ENCODE assay signal across 9 mouse cellular contexts in the genomic region with DNA sequence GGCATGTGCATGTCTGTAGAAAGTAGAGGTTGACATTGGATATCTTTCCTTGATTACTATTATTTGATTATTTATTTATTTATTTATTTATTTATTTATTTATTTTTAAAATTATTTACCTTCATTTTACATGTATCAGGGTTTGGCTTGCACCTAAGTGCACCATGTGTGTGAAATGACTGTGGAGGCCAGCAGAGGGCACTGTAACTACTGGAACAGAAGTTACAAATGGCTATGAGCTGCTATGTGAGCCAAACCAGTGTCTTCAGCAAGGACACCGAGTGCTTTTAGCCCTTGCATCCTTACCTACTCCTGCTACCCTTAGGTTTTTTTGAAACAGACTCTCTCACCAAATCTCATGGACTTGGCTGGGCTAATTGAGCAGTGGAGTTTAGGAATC.
A peak's percentile ranks its signal among the peaks of the same experiment; 100 is the strongest.
DNase-seq lines count a peak whose midpoint lies in the region; ATAC-seq lines count a peak whose summit lies in the region.
"Had no signal": no experiment of that assay in that cellular context is flagged by ENCODE, and none has a peak within 500 bp of the region (broad histone marks: within the 10 kb centered on the region; RNA-seq: fewer than 3 reads in every experiment).

No protein-coding gene starts in this region.

- H3K9me3 ChIP-seq in liver, embryonic 11.5 days (ENCODE audit: control insufficient read depth, low read length) = no peaks in the 10 kb centered on the region
- H3K9me3 ChIP-seq: liver, embryonic 13.5 days had no signal

- no peaks in the 10 kb centered on the region for H3K36me3 ChIP-seq in liver, embryonic 11.5 days (ENCODE audit: control insufficient read depth, insufficient read depth, low read length)
- H3K36me3 ChIP-seq: liver, embryonic 13.5 days had no signal

- no peak for ATAC-seq in liver, embryonic 11.5 days (replicated peaks; ENCODE audit: low FRiP score)

- H3K27ac ChIP-seq in liver, embryonic 11.5 days (ENCODE audit: low read depth, low read length) = no peak overlapping the region
- H3K27ac ChIP-seq: liver, embryonic 13.5 days had no signal

- H3K4me1 ChIP-seq in liver, embryonic 11.5 days (replicated peaks; ENCODE audit: control insufficient read depth, insufficient read depth, low read length) = no peaks in the 10 kb centered on the region
- H3K4me1 ChIP-seq: liver, embryonic 13.5 days had no signal

- H3K9ac ChIP-seq in liver, embryonic 11.5 days (ENCODE audit: low read depth, low read length) = no peak overlapping the region
- H3K9ac ChIP-seq: liver, embryonic 13.5 days had no signal

- no peak overlapping the region for H3K4me2 ChIP-seq in liver, embryonic 11.5 days
- H3K4me2 ChIP-seq: liver, embryonic 13.5 days had no signal

- peak; percentile 22 for DNase-seq in adrenal gland, postnatal 10 days
- DNase-seq in adrenal gland, postnatal 4 days (ENCODE audit: low spot score in 2 of 2) = no peak
- peak; percentile 24 for DNase-seq in liver
- DNase-seq in liver, embryonic 11.5 days (ENCODE audit: low spot score) = no peak
- DNase-seq in embryo, embryonic 10.5 days (ENCODE audit: low spot score) = peak; percentile 65
- peak; percentile 50 for DNase-seq in retina, embryonic 14.5 days (ENCODE audit: low spot score)
- no peak for DNase-seq in right cerebral cortex, postnatal 36 days (ENCODE audit: low spot score in 2 of 2)
- DNase-seq in gastrocnemius, postnatal 25 days = no peak
- DNase-seq: liver, embryonic 13.5 days had no signal

- H3K27me3 ChIP-seq in liver, embryonic 11.5 days (replicated peaks; ENCODE audit: control insufficient read depth, insufficient read depth, low read length) = no peaks in the 10 kb centered on the region
- H3K27me3 ChIP-seq: liver, embryonic 13.5 days had no signal

- no peak overlapping the region for H3K4me3 ChIP-seq in liver, embryonic 11.5 days (ENCODE audit: low read depth, low read length)
- H3K4me3 ChIP-seq: liver, embryonic 13.5 days had no signal

- 79% methylated on average over 1 of the region's 1 CpGs for WGBS in liver, embryonic 11.5 days

Comparison
In these comparisons a context has a peak if more than half of its experiments do, and no peak if none do; other contexts are left out.
1. DNase-seq: peak in adrenal gland, postnatal 10 days (single experiment), liver (single experiment), embryo, embryonic 10.5 days (single experiment) and retina, embryonic 14.5 days (single experiment); none in adrenal gland, postnatal 4 days (0 of 2), liver, embryonic 11.5 days (single experiment), right cerebral cortex, postnatal 36 days (0 of 2) and gastrocnemius, postnatal 25 days (single experiment).